Mouse (Mus musculus) thymus, adult 2 months (tissue): ENCODE results near the gene Slc18a3.

ENCODE experiments used
- CTCF ChIP-seq: fragments of 200-500 bp; IDR thresholded peaks from 2 replicates; pipeline ENCODE4 v1.5.1; 2012; ENCODE audit warnings: mild to moderate bottlenecking, control low read depth, low read length, moderate library complexity, borderline replicate concordance; ENCODE audit not compliant: control insufficient read depth, poor library complexity, insufficient read depth; ENCODE audit errors: extremely low read depth
- POLR2A ChIP-seq: fragments of 200-500 bp; IDR thresholded peaks from 2 replicates; pipeline ENCODE4 v1.6.1; 2012; ENCODE audit warnings: mild to moderate bottlenecking, low read length, control low read depth, moderate library complexity; ENCODE audit not compliant: control insufficient read depth, poor library complexity, insufficient read depth; ENCODE audit errors: extremely low read depth

- TF ChIP-seq CTCF (no peak), POLR2A (no peak)
Measured at GRCm38 (mm10) chr14:32423946-32424345, 40.7 kb downstream of the Slc18a3 start.
